Mouse (Mus musculus) heart, postnatal 0 days (tissue): ENCODE measurements around the gene Cabp7.

ENCODE experiments used
- CTCF ChIP-seq: IDR thresholded peaks from 2 replicates; pipeline ENCODE4 v1.5.1; 2016; ENCODE audit warnings: antibody characterized with exemption, control low read depth, low read depth
- EP300 ChIP-seq: IDR thresholded peaks from 2 replicates; pipeline ENCODE4 v1.6.1; 2016; ENCODE audit warnings: antibody characterized with exemption, low read depth

GRCm38 (mm10) chr11:4772925-4773324 lies 26.3 kb upstream of the Cabp7 start:
- TF ChIP-seq CTCF: peak; percentile 47; the same call in 1 of the 2 replicates
- no peak for TF ChIP-seq EP300
